Mouse (Mus musculus) bone marrow macrophage, adult 2 months (primary cell): ENCODE measurements at regions not wholly inside any gene's neighbourhood (a gene's known extent, or its start where the extent isn't known, plus 50 kb on each side); places are given as distances from the start of the nearest gene placed in this dataset.

Experiments used
- CTCF ChIP-seq: IDR thresholded peaks from 2 replicates; pipeline ENCODE4 v1.5.1; 2012; ENCODE audit warnings: low read depth, mild to moderate bottlenecking, low read length, moderate library complexity
- POLR2A ChIP-seq: IDR thresholded peaks from 2 replicates; pipeline ENCODE4 v1.6.1; 2012; ENCODE audit warnings: mild to moderate bottlenecking, low read depth, low read length, borderline replicate concordance

DNA sequence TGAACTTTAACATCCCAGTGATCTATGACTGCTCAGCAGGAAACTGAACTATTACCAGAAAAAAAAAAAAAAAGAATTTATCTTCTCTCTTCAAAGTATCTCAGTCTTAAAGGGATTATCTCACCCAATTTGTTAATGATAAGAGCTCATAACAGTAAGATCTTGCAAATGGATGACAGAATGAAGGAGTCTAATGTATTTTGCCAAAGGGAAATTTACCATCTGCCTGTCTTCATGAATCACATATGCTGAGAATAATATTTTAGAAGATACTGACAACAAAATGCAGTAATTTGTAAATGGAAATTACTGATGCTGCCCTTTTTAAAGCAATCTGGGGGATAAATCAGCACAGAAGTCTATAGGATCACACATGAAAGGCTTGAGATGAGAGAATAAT, 103.9 kb upstream of the Sp4 start:
- no peak for TF ChIP-seq POLR2A
- TF ChIP-seq CTCF, result no peak
